Comparison of ENCODE assay signal across 15 mouse cellular contexts in genomic region chr5:112327854-112328253, GRCm38 (mm10). TPM values are rescaled to one million over a fixed set of nuclear protein-coding genes. Genes with fewer than 3 reads are reported as not detected.
"Had no signal": no experiment of that assay in that cellular context is flagged by ENCODE, and none has a peak within 500 bp of the region (broad histone marks: within the 10 kb centered on the region; RNA-seq: fewer than 3 reads in every experiment).

No protein-coding gene starts in this region.

- DNase-seq: kidney, adult 11 months; kidney, adult 9 months; kidney, postnatal 10 days; kidney, postnatal 4 days; lung, adult 2 months; lung, postnatal 36 days; retina, postnatal 1 day; right cerebral cortex, postnatal 4 days; spleen, adult 18-20 months; thymus, adult 18-20 months; thymus, postnatal 14 days had no signal

- H3K9me3 ChIP-seq: midbrain, embryonic 12.5 days had no signal

- H3K27me3 ChIP-seq: midbrain, embryonic 12.5 days had no signal

- ATAC-seq: lung, postnatal 0 days had no signal

- H3K27ac ChIP-seq: layer of hippocampus, adult 2 months; liver, embryonic 14.5 days; midbrain, embryonic 12.5 days had no signal

- H3K9ac ChIP-seq: midbrain, embryonic 12.5 days had no signal

RNA-seq across cellular contexts. Expression of gene Gm6583, which starts 28.0 kb away (rescaled TPM):
- polyA plus RNA-seq: lung, adult 2 months had no signal
